Mouse (Mus musculus) midbrain, postnatal 0 days (tissue): ENCODE measurements around the gene Ecm1. TPM values are rescaled to one million over a fixed set of nuclear protein-coding genes. Genes with fewer than 3 reads are reported as not detected.

Source experiments
- ATAC-seq: fragments of 200-750 bp; cut with Nextera tagmentation; 2 replicates; pipeline ENCODE4 v1.8.0; 2017; ENCODE audit warnings: moderate number of reproducible peaks, mild to moderate bottlenecking, moderate TSS enrichment, moderate library complexity; ENCODE audit not compliant: low FRiP score
- DNase-seq: peaks from one replicate; pipeline ENCODE4 v3.0.0-alpha.2; 2015; ENCODE audit warnings: low spot score
- H3K27ac ChIP-seq: fragments of 300-500 bp; sonication (generic); 2 replicates; pipeline ENCODE4 v1.5.1; 2014; ENCODE audit warnings: low read depth, mild to moderate bottlenecking, low read length, mixed read lengths
- H3K27me3 ChIP-seq: fragments of 300-500 bp; sonication (generic); 2 replicates; pipeline ENCODE4 v1.6.1; 2014; ENCODE audit warnings: low read length, control low read depth, mixed read lengths; ENCODE audit not compliant: insufficient read depth
- H3K36me3 ChIP-seq: fragments of 300-500 bp; sonication (generic); 2 replicates; pipeline ENCODE4 v1.6.1; 2014; ENCODE audit warnings: low read length, control low read depth, mixed read lengths; ENCODE audit not compliant: insufficient read depth
- H3K4me1 ChIP-seq: fragments of 300-500 bp; sonication (generic); 2 replicates; pipeline ENCODE4 v1.6.1; 2014; ENCODE audit warnings: mild to moderate bottlenecking, control low read depth, antibody characterized with exemption, low read length, mixed read lengths; ENCODE audit not compliant: insufficient read depth
- H3K4me2 ChIP-seq: fragments of 300-500 bp; sonication (generic); 2 replicates; pipeline ENCODE4 v1.6.1; 2014; ENCODE audit warnings: low read depth, mild to moderate bottlenecking, low read length, mixed read lengths; ENCODE audit not compliant: poor library complexity, severe bottlenecking
- H3K4me3 ChIP-seq: fragments of 300-500 bp; sonication (generic); 2 replicates; pipeline ENCODE4 v1.5.1; 2014; ENCODE audit warnings: low read depth, mild to moderate bottlenecking, low read length, moderate library complexity
- H3K9ac ChIP-seq: fragments of 300-500 bp; sonication (generic); replicated peaks from 2 replicates; pipeline ENCODE4 v1.6.1; 2014; ENCODE audit warnings: mild to moderate bottlenecking, low read length, moderate library complexity, mixed read lengths; ENCODE audit not compliant: poor library complexity, severe bottlenecking
- H3K9me3 ChIP-seq: fragments of 300-500 bp; sonication (generic); 2 replicates; pipeline ENCODE4 v1.6.1; 2016; ENCODE audit warnings: low read length, control low read depth
- CTCF ChIP-seq: IDR thresholded peaks from 2 replicates; pipeline ENCODE4 v1.5.1; 2016; ENCODE audit warnings: antibody characterized with exemption, mild to moderate bottlenecking
- WGBS: fragments of 180-500 bp; shearing (Covaris S2); extraction: QIAGEN DNeasy Blood & Tissue Kit; methylation state at CpG from one replicate; pipeline ENCODE4 v1.1.7; 2014; 5-methylcytosine and 5-hydroxymethylcytosine counted together
- microRNA-seq: library from miRNA; unstranded; fragments of <30 nt; microRNA quantifications from one replicate; pipeline ENCODE4, GENCODE M21; 2016; ENCODE audit warnings: borderline number of aligned reads
- polyA plus RNA-seq: library from polyadenylated mRNA; unstranded; fragments of >200 nt; fragmentation: Nextera tagmentation; extraction: Ambion mirVana; gene quantifications from 2 replicates; pipeline ENCODE4 v1.2.1, GENCODE M21; 2015
- total RNA-seq: library from RNA; depleted of rRNA; stranded (reverse); fragments of >200 nt; gene quantifications from 2 replicates; pipeline ENCODE4 v1.2.3, GENCODE M21; 2014; rRNA removed

Ecm1 gene
- total and polyA plus RNA-seq, 2 experiments from 2014 or later, result 9.9 to 10.8 TPM

DNA sequence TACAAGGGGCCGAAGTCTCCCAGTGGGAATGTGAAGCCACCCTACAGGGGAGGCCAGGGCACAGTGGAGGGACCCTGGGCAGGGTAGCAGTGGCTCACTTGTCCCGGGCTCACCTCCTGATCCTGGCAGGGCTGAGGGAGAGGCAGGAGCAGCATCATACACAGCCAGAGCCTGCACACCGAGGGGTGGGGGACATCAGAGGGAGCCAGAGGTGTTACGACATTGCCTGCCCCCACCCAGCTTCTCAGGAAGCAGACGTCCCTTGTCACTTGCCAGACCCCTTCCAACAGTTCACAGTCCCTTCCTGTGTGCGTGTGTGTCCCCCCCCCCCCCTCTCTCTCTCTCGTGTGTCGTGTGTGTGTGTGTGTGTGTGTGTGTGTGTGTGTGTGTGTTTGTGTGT, 54.5 kb downstream of the Ecm1 start:
- no peak overlapping the region for H3K4me3 ChIP-seq
- no peak overlapping the region for H3K9ac ChIP-seq

More for the DNA sequence above, 54.5 kb downstream of the Ecm1 start:
- H3K4me2 ChIP-seq, result no peak overlapping the region
- no peaks in the 10 kb centered on the region for H3K36me3 ChIP-seq
- peaks cover 5% of the 10 kb centered on the region; the same call in 1 of the 2 replicates for H3K4me1 ChIP-seq
- H3K27me3 ChIP-seq, result no peaks in the 10 kb centered on the region
- DNase-seq (no peak), ATAC-seq (no peak)
- TF ChIP-seq CTCF, result no peak
- 68% methylated on average over 7 of the region's 8 CpGs for WGBS
- H3K27ac ChIP-seq, result no peak overlapping the region
- H3K9me3 ChIP-seq, result no peaks in the 10 kb centered on the region

Small RNAs within 50 kb of the gene (microRNA-seq; reads per million reads assigned to microRNA genes)
- gene Mir7014, result not detected

Other genes with a start within 250 kb of the Ecm1 start
- gene Ctsk, start 240.3 kb downstream of the Ecm1 start, total RNA-seq, result 3.6 and 6.5 TPM in 2 replicates
- 7.7 and 10.1 TPM in 2 replicates for gene Ctsk, start 240.3 kb downstream of the Ecm1 start, polyA plus RNA-seq
- gene Ctss, start 212.8 kb downstream of the Ecm1 start, total RNA-seq, result 18.8 and 19.2 TPM in 2 replicates
- 19.6 and 20.0 TPM in 2 replicates for gene Ctss, start 212.8 kb downstream of the Ecm1 start, polyA plus RNA-seq
- not detected in 2 replicates for gene Hormad1, start 179.9 kb downstream of the Ecm1 start, total RNA-seq
- not detected in 2 replicates for gene Hormad1, start 179.9 kb downstream of the Ecm1 start, polyA plus RNA-seq
- 19.1 and 22.2 TPM in 2 replicates for gene Golph3l, start 150.6 kb downstream of the Ecm1 start, total RNA-seq
- 18.8 and 19.8 TPM in 2 replicates for gene Golph3l, start 150.6 kb downstream of the Ecm1 start, polyA plus RNA-seq
- 100 and 124 TPM in 2 replicates for gene Ensa, start 114.6 kb downstream of the Ecm1 start, total RNA-seq
- gene Ensa, start 114.6 kb downstream of the Ecm1 start, polyA plus RNA-seq, result 167 and 169 TPM in 2 replicates
- gene Mcl1, start 80.8 kb downstream of the Ecm1 start, total RNA-seq, result 105 and 136 TPM in 2 replicates
- gene Mcl1, start 80.8 kb downstream of the Ecm1 start, polyA plus RNA-seq, result 35.8 and 42.8 TPM in 2 replicates
- 1.3 and 1.4 TPM in 2 replicates for gene Adamtsl4, start 51.7 kb downstream of the Ecm1 start, total RNA-seq
- 1.0 and 1.4 TPM in 2 replicates for gene Adamtsl4, start 51.7 kb downstream of the Ecm1 start, polyA plus RNA-seq
- 34.7 and 39.8 TPM in 2 replicates for gene Tars2, start 20.6 kb upstream of the Ecm1 start, total RNA-seq
- 40.8 and 45.0 TPM in 2 replicates for gene Tars2, start 20.6 kb upstream of the Ecm1 start, polyA plus RNA-seq
- 28.8 and 30.6 TPM in 2 replicates for gene Rprd2, start 79.3 kb upstream of the Ecm1 start, total RNA-seq
- 20.1 and 23.6 TPM in 2 replicates for gene Rprd2, start 79.3 kb upstream of the Ecm1 start, polyA plus RNA-seq
- 9.3 and 11.0 TPM in 2 replicates for gene Prpf3, start 116.3 kb upstream of the Ecm1 start, total RNA-seq
- gene Prpf3, start 116.3 kb upstream of the Ecm1 start, polyA plus RNA-seq, result 24.0 and 26.9 TPM in 2 replicates
- 82.9 and 88.3 TPM in 2 replicates for gene Mrps21, start 131.9 kb upstream of the Ecm1 start, total RNA-seq
- 241 TPM in 2 replicates for gene Mrps21, start 131.9 kb upstream of the Ecm1 start, polyA plus RNA-seq
- 4.2 and 5.2 TPM in 2 replicates for gene Ciart, start 142.7 kb upstream of the Ecm1 start, total RNA-seq
- 9.3 and 12.6 TPM in 2 replicates for gene Ciart, start 142.7 kb upstream of the Ecm1 start, polyA plus RNA-seq
- 6.5 and 27.7 TPM in 2 replicates for gene BC028528, start 152.4 kb upstream of the Ecm1 start, total RNA-seq
- 14.6 and 18.8 TPM in 2 replicates for gene BC028528, start 152.4 kb upstream of the Ecm1 start, polyA plus RNA-seq
- 67.5 and 71.6 TPM in 2 replicates for gene Aph1a, start 154.4 kb upstream of the Ecm1 start, total RNA-seq
- 39.0 and 45.2 TPM in 2 replicates for gene Aph1a, start 154.4 kb upstream of the Ecm1 start, polyA plus RNA-seq
- 5.1 and 8.0 TPM in 2 replicates for gene Car14, start 165.1 kb upstream of the Ecm1 start, total RNA-seq
- 6.8 and 7.5 TPM in 2 replicates for gene Car14, start 165.1 kb upstream of the Ecm1 start, polyA plus RNA-seq
- 24.7 and 27.5 TPM in 2 replicates for gene Anp32e, start 189.7 kb upstream of the Ecm1 start, total RNA-seq
- 70.9 and 86.9 TPM in 2 replicates for gene Anp32e, start 189.7 kb upstream of the Ecm1 start, polyA plus RNA-seq